Mouse (Mus musculus) heart, embryonic 14.5 days (tissue): ENCODE measurements around the gene Adat3. TPM values are rescaled to one million over a fixed set of nuclear protein-coding genes. Genes with fewer than 3 reads are reported as not detected.

Source experiments
- ATAC-seq: fragments of 200-750 bp; cut with Nextera tagmentation; 2 replicates; pipeline ENCODE4 v1.8.0; 2017; ENCODE audit warnings: low read depth, moderate TSS enrichment; ENCODE audit not compliant: insufficient number of reproducible peaks, insufficient read depth, low FRiP score
- H3K27ac ChIP-seq, 2 experiments: fragments of 200-500 bp in 1 of 2; fragments of 300-500 bp in 1 of 2; sonication (generic) in 1 of 2; replicated peaks in 1 of 2; 2 replicates each; pipeline ENCODE4 v1.5.1; 2012 to 2014; ENCODE audit warnings: low read depth in 2 of 2, low read length in 2 of 2, control low read depth in 1 of 2, mild to moderate bottlenecking in 1 of 2, mixed read lengths in 1 of 2; ENCODE audit not compliant: control insufficient read depth in 1 of 2, insufficient read depth in 1 of 2
- H3K27me3 ChIP-seq: fragments of 300-500 bp; sonication (generic); 2 replicates; pipeline ENCODE4 v1.6.1; 2014; ENCODE audit warnings: mild to moderate bottlenecking, low read length, control low read depth; ENCODE audit not compliant: control insufficient read depth, insufficient read depth
- H3K36me3 ChIP-seq: fragments of 300-500 bp; sonication (generic); 2 replicates; pipeline ENCODE4 v1.6.1; 2014; ENCODE audit warnings: mild to moderate bottlenecking, control low read depth, low read length, mixed read lengths; ENCODE audit not compliant: control insufficient read depth, insufficient read depth
- H3K4me1 ChIP-seq, 2 experiments: fragments of 200-500 bp in 1 of 2; fragments of 300-500 bp in 1 of 2; sonication (generic) in 1 of 2; 2 replicates each; pipeline ENCODE4 v1.6.1; 2012 to 2014; ENCODE audit warnings: low read length in 2 of 2, control low read depth in 1 of 2, mixed read lengths in 1 of 2; ENCODE audit not compliant: control insufficient read depth in 2 of 2, insufficient read depth in 2 of 2
- H3K4me2 ChIP-seq: fragments of 300-500 bp; sonication (generic); 2 replicates; pipeline ENCODE4 v1.6.1; 2014; ENCODE audit warnings: mild to moderate bottlenecking, low read length
- H3K4me3 ChIP-seq, 2 experiments: fragments of 200-500 bp in 1 of 2; fragments of 300-500 bp in 1 of 2; sonication (generic) in 1 of 2; 2 replicates each; pipeline ENCODE4 v1.5.1; 2012 to 2014; ENCODE audit warnings: low read length in 2 of 2, mild to moderate bottlenecking in 2 of 2, control low read depth in 1 of 2, low read depth in 1 of 2, moderate library complexity in 1 of 2; ENCODE audit not compliant: control insufficient read depth in 1 of 2, insufficient read depth in 1 of 2
- H3K9ac ChIP-seq: fragments of 300-500 bp; sonication (generic); 2 replicates; pipeline ENCODE4 v1.6.1; 2014; ENCODE audit warnings: mild to moderate bottlenecking, low read length
- H3K9me3 ChIP-seq: fragments of 300-500 bp; sonication (generic); 2 replicates; pipeline ENCODE4 v1.6.1; 2016; ENCODE audit warnings: low read length, control low read depth; ENCODE audit not compliant: control insufficient read depth
- WGBS: fragments of 180-500 bp; shearing (Covaris S2); extraction: QIAGEN DNeasy Blood & Tissue Kit; methylation state at CpG from one replicate; pipeline ENCODE4 v1.1.7; 2014; 5-methylcytosine and 5-hydroxymethylcytosine counted together
- polyA plus RNA-seq: library from polyadenylated mRNA; unstranded; fragments of >200 nt; fragmentation: Nextera tagmentation; extraction: Ambion mirVana; gene quantifications from 2 replicates; pipeline ENCODE4 v1.2.1, GENCODE M21; 2014

Adat3 gene
- polyA plus RNA-seq, 1 experiment from 2014 or later = 2.6 TPM

- H3K4me2 ChIP-seq = no peak overlapping the region
- H3K36me3 ChIP-seq = peaks cover 41% of the 10 kb centered on the region
- peaks cover 10 to 13% of the 10 kb centered on the region in 2 experiments for H3K4me1 ChIP-seq
- no peaks in the 10 kb centered on the region for H3K27me3 ChIP-seq
- H3K4me3 ChIP-seq = no peak overlapping the region
- no peak overlapping the region for H3K9ac ChIP-seq
- no peak for ATAC-seq
- no peak overlapping the region for H3K27ac ChIP-seq
- H3K9me3 ChIP-seq = no peaks in the 10 kb centered on the region
- WGBS = 94% methylated on average over 34 of the region's 34 CpGs
Measured at GRCm38 (mm10) chr10:80606737-80607350, 4.2 kb downstream of the Adat3 start.

GRCm38 (mm10) chr10:80608435-80608834 lies 5.8 kb downstream of the Adat3 start:
- H3K36me3 ChIP-seq = peaks cover 57% of the 10 kb centered on the region

GRCm38 (mm10) chr10:80609269-80609924 lies 6.7 kb downstream of the Adat3 start:
- Histone ChIP-seq H3K36me3 (peaks cover 66% of the 10 kb centered on the region), H3K27me3 (no peaks in the 10 kb centered on the region), H3K4me2 (no peak overlapping the region), H3K27ac (no peak overlapping the region), H3K9me3 (no peaks in the 10 kb centered on the region), H3K9ac (no peak overlapping the region), H3K4me3 (no peak overlapping the region), H3K4me1 (no peaks in the 10 kb centered on the region)
- ATAC-seq = no peak
- WGBS = 90% methylated on average over 10 of the region's 10 CpGs

More at GRCm38 (mm10) chr10:80608435-80608834, 5.8 kb downstream of the Adat3 start:
- H3K4me1 ChIP-seq = peaks cover 5 to 7% of the 10 kb centered on the region in 2 experiments
- H3K27ac ChIP-seq = no peak overlapping the region
- no peaks in the 10 kb centered on the region for H3K9me3 ChIP-seq
- no peak overlapping the region for H3K4me3 ChIP-seq
- 89% methylated on average over 3 of the region's 3 CpGs for WGBS
- no peak for ATAC-seq
- no peak overlapping the region for H3K9ac ChIP-seq
- no peak overlapping the region for H3K4me2 ChIP-seq
- no peaks in the 10 kb centered on the region for H3K27me3 ChIP-seq

- WGBS = 90% methylated on average over 9 of the region's 9 CpGs
Measured at GRCm38 (mm10) chr10:80610116-80610785, 7.6 kb downstream of the Adat3 start.

GRCm38 (mm10) chr10:80611024-80611423 lies 8.3 kb downstream of the Adat3 start:
- Histone ChIP-seq H3K27ac (no peak overlapping the region), H3K4me2 (no peak overlapping the region), H3K36me3 (peaks cover 83% of the 10 kb centered on the region), H3K4me3 (no peak overlapping the region), H3K4me1 (no peaks in the 10 kb centered on the region), H3K9ac (no peak overlapping the region), H3K27me3 (no peaks in the 10 kb centered on the region), H3K9me3 (no peaks in the 10 kb centered on the region)
- WGBS = 68% methylated on average over 4 of the region's 4 CpGs
- no peak for ATAC-seq

More at GRCm38 (mm10) chr10:80610116-80610785, 7.6 kb downstream of the Adat3 start:
- Histone ChIP-seq H3K4me2 (no peak overlapping the region), H3K36me3 (peaks cover 75% of the 10 kb centered on the region), H3K9me3 (no peaks in the 10 kb centered on the region), H3K27me3 (no peaks in the 10 kb centered on the region), H3K4me1 (no peaks in the 10 kb centered on the region), H3K27ac (no peak overlapping the region), H3K4me3 (no peak overlapping the region), H3K9ac (no peak overlapping the region)
- no peak for ATAC-seq

GRCm38 (mm10) chr10:80611905-80612304 lies 9.2 kb downstream of the Adat3 start:
- no peak overlapping the region for H3K9ac ChIP-seq
- peaks cover 77% of the 10 kb centered on the region for H3K36me3 ChIP-seq
- no peaks in the 10 kb centered on the region for H3K4me1 ChIP-seq
- H3K9me3 ChIP-seq = no peaks in the 10 kb centered on the region
- no peaks in the 10 kb centered on the region for H3K27me3 ChIP-seq
- no peak overlapping the region for H3K27ac ChIP-seq
- ATAC-seq = no peak
- WGBS = 94% methylated on average over 3 of the region's 3 CpGs
- no peak overlapping the region for H3K4me2 ChIP-seq
- no peak overlapping the region for H3K4me3 ChIP-seq

- no peaks in the 10 kb centered on the region for H3K27me3 ChIP-seq
- no peak overlapping the region for H3K27ac ChIP-seq
- 69% methylated on average over 3 of the region's 3 CpGs for WGBS
- no peaks in the 10 kb centered on the region for H3K9me3 ChIP-seq
- H3K4me3 ChIP-seq = no peak overlapping the region
- peaks cover 0 to 3% of the 10 kb centered on the region in 2 experiments; a peak in 1 of 4 replicates for H3K4me1 ChIP-seq
- no peak overlapping the region for H3K9ac ChIP-seq
- ATAC-seq = no peak
- no peak overlapping the region for H3K4me2 ChIP-seq
- H3K36me3 ChIP-seq = peaks cover 58% of the 10 kb centered on the region
Measured at GRCm38 (mm10) chr10:80613821-80614220, 11.1 kb downstream of the Adat3 start.
